Mouse (Mus musculus) small intestine, adult 2 months (tissue): ENCODE data around the gene Fanca.

Source experiments
- CTCF ChIP-seq: fragments of 200-500 bp; IDR thresholded peaks from 2 replicates; pipeline ENCODE4 v1.5.1; 2012; ENCODE audit warnings: low read depth, mild to moderate bottlenecking, control low read depth, inconsistent platforms, low read length, moderate library complexity, mixed read lengths; ENCODE audit not compliant: insufficient replicate concordance, insufficient read length; ENCODE audit errors: extremely low read depth
- POLR2A ChIP-seq: fragments of 200-500 bp; IDR thresholded peaks from 2 replicates; pipeline ENCODE4 v1.6.1; 2012; ENCODE audit warnings: low read depth, mild to moderate bottlenecking, control low read depth, inconsistent platforms, low read length, moderate library complexity

DNA sequence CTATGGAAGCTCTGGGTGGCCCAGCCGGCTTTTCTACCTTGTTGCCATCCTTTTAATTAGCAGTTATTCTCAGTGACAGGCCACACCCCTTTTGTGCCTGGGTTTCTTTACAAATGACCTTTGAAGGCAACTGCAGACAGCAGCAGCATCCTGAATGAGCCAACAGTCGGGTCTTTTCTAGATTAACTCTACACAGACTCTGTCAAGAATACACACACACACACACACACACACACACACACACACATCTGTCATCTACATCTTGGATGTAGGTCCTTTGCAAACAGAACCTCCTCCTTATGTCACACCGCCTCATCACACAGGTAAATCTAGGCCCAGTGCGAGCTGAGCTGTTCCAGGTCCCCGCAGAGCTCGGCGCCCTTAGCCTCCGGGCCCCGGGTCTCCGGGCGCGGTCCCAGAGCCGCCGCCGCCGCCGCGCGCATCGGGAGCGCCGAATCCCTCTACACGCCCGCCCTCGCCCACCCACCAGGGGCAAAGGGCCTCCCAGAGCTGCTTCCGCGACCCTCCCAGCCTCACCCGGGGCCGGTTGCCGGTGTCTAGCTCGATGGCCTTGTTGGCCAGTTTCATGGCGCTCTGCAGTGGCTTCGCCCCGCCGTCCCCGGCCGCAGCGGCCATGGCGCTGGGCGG is 64.8 kb downstream of the Fanca start:
- TF ChIP-seq CTCF = no peak
- TF ChIP-seq POLR2A = 0 out of 2 replicates have a peak, but pooled peaks have one; percentile 37
